Mouse (Mus musculus): ENCODE measurements at regions not wholly inside any gene's neighbourhood (a gene's known extent, or its start where the extent isn't known, plus 50 kb on each side); places are given as distances from the start of the nearest gene placed in this dataset.

DNA sequence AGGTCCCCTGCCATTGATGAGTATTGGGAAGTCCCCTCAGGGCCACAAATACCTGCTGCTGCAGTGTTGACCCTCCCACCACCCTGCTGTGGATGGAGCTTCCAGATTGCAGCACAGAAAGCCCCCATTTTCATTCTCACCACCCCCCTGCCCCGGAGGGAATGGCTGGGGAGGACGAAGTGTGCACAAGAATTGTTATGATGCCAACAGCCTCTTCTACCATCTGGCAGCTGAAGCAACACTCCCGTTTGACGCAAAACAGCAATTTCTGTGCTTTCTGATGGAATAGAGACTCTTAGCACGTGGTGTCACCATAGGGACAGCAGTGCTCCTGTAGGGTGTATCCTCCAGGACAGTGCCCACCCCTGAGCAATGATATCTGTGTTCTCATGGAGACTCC, 108.5 kb upstream of the Sorcs3 start:
- TF ChIP-seq POLR2A (IDR thresholded peaks at IDR 0.05; ENCODE audit: extremely low read depth, insufficient read depth, low read length) (no peak), CTCF (IDR thresholded peaks at IDR 0.05; ENCODE audit: low read depth, low read length) (no peak)
